Mouse (Mus musculus) embryonic fibroblast, embryonic 13.5 days (primary cell): ENCODE data around the gene Pam16. TPM values are rescaled to one million over a fixed set of nuclear protein-coding genes. Genes with fewer than 3 reads are reported as not detected.

Experiments
- H3K27ac ChIP-seq: 2 replicates; pipeline ENCODE4 v1.5.1; 2012; ENCODE audit warnings: low read length, control low read depth, inconsistent platforms; ENCODE audit not compliant: insufficient read depth
- H3K4me1 ChIP-seq: 2 replicates; pipeline ENCODE4 v1.6.1; 2011; ENCODE audit warnings: low read length; ENCODE audit not compliant: control insufficient read depth, insufficient read depth
- H3K4me3 ChIP-seq: 2 replicates; pipeline ENCODE4 v1.5.1; 2011; ENCODE audit warnings: mild to moderate bottlenecking, control low read depth, low read length; ENCODE audit not compliant: insufficient read depth
- CTCF ChIP-seq: IDR thresholded peaks from 2 replicates; pipeline ENCODE4 v1.5.1; 2011; ENCODE audit warnings: mild to moderate bottlenecking, control low read depth, low read length, moderate library complexity, borderline replicate concordance; ENCODE audit not compliant: insufficient read depth
- POLR2A ChIP-seq: IDR thresholded peaks from 2 replicates; pipeline ENCODE4 v1.6.1; 2011; ENCODE audit warnings: low read depth, mild to moderate bottlenecking, control low read depth, low read length, moderate library complexity
- polyA plus RNA-seq: library from polyadenylated mRNA; stranded (reverse); fragments of >200 nt; gene quantifications from 2 replicates; pipeline ENCODE4 v1.2.4, GENCODE M21; 2011; ENCODE audit warnings: low read depth; ENCODE audit not compliant: missing spikeins, insufficient read length

Gene Pam16
- polyA plus RNA-seq, 1 experiment = 33.1 TPM

- no peak overlapping the region for H3K27ac ChIP-seq
- TF ChIP-seq POLR2A (no peak), CTCF (no peak)
Observed at GRCm38 (mm10) chr16:4614639-4615038, 10.1 kb downstream of the Pam16 start.

GRCm38 (mm10) chr16:4613736-4614135 is 11.1 kb downstream of the Pam16 start:
- H3K4me1 ChIP-seq = no peaks in the 10 kb centered on the region
- TF ChIP-seq POLR2A (no peak), CTCF (no peak)
- H3K4me3 ChIP-seq = no peak overlapping the region
- H3K27ac ChIP-seq = no peak overlapping the region

More at GRCm38 (mm10) chr16:4614639-4615038, 10.1 kb downstream of the Pam16 start:
- Histone ChIP-seq H3K4me1 (no peaks in the 10 kb centered on the region), H3K4me3 (no peak overlapping the region)

DNA sequence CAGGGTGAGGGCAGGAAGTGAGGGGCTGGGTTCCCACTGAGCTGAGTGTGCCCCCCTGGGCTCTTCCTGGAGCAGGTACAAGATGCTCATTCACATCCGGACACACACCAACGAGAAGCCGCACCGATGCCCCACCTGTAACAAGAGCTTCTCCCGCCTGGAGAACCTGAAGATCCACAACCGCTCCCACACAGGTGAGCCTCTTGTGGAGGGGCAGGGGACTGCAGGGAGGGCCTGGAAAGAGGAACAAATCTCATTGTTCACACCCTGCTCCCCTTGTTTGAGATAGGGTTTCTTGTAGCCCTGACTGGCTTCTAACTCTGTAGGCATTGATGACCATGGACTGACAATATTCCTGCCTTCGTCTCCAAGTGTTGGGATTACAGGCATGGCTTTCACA is 13.1 kb downstream of the Pam16 start:
- H3K27ac ChIP-seq = no peak overlapping the region
- TF ChIP-seq CTCF = no peak
- no peak for TF ChIP-seq POLR2A
- H3K4me3 ChIP-seq = no peak overlapping the region
- H3K4me1 ChIP-seq = peaks cover 10% of the 10 kb centered on the region

GRCm38 (mm10) chr16:4611193-4611592 is 13.6 kb downstream of the Pam16 start:
- Histone ChIP-seq H3K27ac (no peak overlapping the region), H3K4me1 (peaks cover 15% of the 10 kb centered on the region), H3K4me3 (no peak overlapping the region)
- TF ChIP-seq POLR2A (no peak), CTCF (no peak)

- no peak overlapping the region for H3K27ac ChIP-seq
- peaks cover 26% of the 10 kb centered on the region for H3K4me1 ChIP-seq
- TF ChIP-seq CTCF (no peak), POLR2A (no peak)
- no peak overlapping the region for H3K4me3 ChIP-seq
Observed at GRCm38 (mm10) chr16:4608532-4609059, 16.2 kb downstream of the Pam16 start.

DNA sequence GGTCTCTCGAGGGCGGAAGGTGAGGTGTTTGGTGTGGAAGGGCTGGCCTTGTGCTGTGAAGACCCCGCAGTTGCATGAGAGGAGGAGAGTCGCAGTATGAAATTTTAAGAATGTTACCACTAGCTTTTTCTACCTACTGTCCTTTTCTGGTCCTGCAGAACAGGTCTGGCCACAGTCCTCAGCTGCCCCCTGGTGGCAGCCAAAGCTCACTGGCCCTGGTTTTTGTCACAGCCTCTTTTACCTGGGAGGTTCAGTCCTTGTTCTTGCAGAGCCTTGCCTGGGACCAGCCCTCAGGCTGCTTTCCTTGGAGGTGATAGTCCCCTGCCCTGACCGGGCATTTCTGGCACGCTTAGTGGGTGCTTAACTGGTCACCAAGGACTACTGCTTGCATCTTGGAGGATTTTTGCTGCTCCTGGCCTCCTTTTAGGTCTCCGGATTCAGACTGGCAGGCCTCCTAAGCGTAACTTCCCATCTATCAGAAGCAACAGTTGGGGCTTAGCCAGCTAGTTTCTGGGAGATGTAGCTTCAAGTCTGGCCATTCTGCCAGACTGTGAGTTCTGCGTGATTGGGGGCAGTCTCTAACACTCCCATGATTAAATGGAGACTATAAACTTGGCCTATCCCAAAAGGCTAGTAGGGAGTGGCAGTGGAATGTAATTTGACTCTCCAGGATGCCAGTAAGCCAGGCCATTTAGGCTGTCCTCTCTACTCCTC is 16.8 kb downstream of the Pam16 start:
- Histone ChIP-seq H3K27ac (no peak overlapping the region), H3K4me1 (peaks cover 31% of the 10 kb centered on the region), H3K4me3 (no peak overlapping the region)
- TF ChIP-seq CTCF = peak; percentile 78
- no peak for TF ChIP-seq POLR2A

DNA sequence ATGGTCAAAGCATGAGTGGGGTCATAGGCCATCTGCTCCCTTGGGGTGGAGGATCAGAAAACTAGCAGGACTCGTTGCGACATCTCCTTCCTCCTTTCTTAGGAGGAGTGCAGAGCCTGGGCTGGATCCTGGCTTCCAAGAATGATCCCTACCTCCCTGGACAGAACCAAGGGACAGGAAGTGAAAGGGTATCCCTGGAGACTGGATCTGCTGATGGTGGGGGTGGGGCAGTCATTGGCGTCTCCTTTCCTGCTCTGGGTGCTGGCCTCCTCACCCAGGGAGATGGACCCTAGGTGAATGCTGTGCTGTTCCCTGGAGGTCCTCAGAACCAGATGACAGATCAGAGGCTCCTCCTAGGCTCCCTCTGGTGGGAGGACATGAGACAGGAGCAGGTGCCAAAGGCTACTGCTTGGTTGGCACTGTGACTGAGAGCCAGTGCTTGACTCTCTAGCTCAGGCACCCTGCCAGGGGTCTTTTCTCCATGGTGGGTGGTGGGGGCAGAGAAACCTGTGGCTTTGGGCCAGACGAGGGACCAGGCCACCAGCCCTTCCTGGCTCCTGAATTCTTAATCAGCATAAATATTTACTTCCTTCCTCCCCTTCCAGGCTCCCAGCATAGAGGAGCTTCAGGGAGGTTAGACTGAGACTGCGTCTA is 18.2 kb downstream of the Pam16 start:
- Histone ChIP-seq H3K4me1 (peaks cover 41% of the 10 kb centered on the region), H3K4me3 (no peak overlapping the region), H3K27ac (no peak overlapping the region)
- TF ChIP-seq POLR2A = no peak
- peak; percentile 37; the same call in 1 of the 2 replicates for TF ChIP-seq CTCF

DNA sequence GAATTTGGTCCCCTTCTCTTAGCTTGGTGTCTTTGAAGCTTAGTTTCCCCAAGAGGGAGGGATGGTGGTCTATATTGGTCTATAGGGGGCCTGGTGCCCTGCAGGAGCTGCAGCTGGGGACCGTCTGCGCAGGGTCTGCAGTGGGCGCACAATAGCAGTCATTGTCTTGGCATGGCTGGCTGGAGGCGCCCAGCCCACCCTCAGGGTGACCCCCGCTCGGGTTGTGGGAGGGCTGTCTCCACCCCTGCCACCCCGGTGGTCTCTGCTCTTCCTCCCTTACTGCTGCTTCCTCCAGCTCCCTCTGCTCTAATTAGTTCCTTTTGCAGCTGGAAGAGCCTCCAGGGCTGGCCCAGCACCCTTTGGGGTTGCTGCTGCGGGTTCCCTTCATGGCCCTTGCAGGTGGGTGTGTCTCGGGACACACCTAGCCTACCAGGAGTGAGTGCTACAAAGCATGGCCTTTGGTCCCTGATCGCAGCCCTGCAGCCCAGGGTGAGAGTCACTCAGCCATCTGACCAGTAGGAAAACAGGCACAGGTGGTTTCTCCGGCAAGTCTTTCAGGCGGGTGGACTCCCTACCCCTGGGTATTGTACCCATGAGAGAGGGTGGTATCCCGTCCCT is 19.2 kb downstream of the Pam16 start:
- TF ChIP-seq CTCF (no peak), POLR2A (no peak)
- Histone ChIP-seq H3K4me1 (peaks cover 50% of the 10 kb centered on the region), H3K4me3 (no peak overlapping the region)

GRCm38 (mm10) chr16:4604293-4604837 is 20.4 kb downstream of the Pam16 start:
- Histone ChIP-seq H3K27ac (no peak overlapping the region), H3K4me1 (peaks cover 56% of the 10 kb centered on the region), H3K4me3 (no peak overlapping the region)
- TF ChIP-seq CTCF (no peak), POLR2A (no peak)

More for the DNA sequence above, 19.2 kb downstream of the Pam16 start:
- no peak overlapping the region for H3K27ac ChIP-seq
